Mouse (Mus musculus) forebrain, embryonic 10.5 days (tissue): ENCODE results near the gene Baz1b. TPM values are rescaled to one million over a fixed set of nuclear protein-coding genes. Genes with fewer than 3 reads are reported as not detected.
"Not testable (repeated sequence)": the region's sequence is repeated elsewhere in the genome, so short reads cannot be mapped to it uniquely, and the experiment has no call there.

Experiments used
- DNase-seq: peaks from one replicate; pipeline ENCODE4 v3.0.0-alpha.2; 2017; ENCODE audit warnings: low spot score; ENCODE audit errors: extremely low spot score
- H3K27ac ChIP-seq: fragments of 300-500 bp; sonication (generic); 2 replicates; pipeline ENCODE4 v1.5.1; 2016; ENCODE audit warnings: mild to moderate bottlenecking
- H3K27me3 ChIP-seq: fragments of 300-500 bp; sonication (generic); 2 replicates; pipeline ENCODE4 v1.6.1; 2016; ENCODE audit warnings: mild to moderate bottlenecking; ENCODE audit not compliant: poor library complexity, severe bottlenecking
- H3K36me3 ChIP-seq: fragments of 300-500 bp; sonication (generic); replicated peaks from 2 replicates; pipeline ENCODE4 v1.6.1; 2016; ENCODE audit warnings: mild to moderate bottlenecking, moderate library complexity
- H3K4me1 ChIP-seq: fragments of 300-500 bp; sonication (generic); 2 replicates; pipeline ENCODE4 v1.6.1; 2016
- H3K4me3 ChIP-seq: fragments of 300-500 bp; sonication (generic); 2 replicates; pipeline ENCODE4 v1.5.1; 2016; ENCODE audit warnings: mild to moderate bottlenecking, moderate library complexity
- H3K9me3 ChIP-seq: fragments of 300-500 bp; sonication (generic); 2 replicates; pipeline ENCODE4 v1.6.1; 2016; ENCODE audit warnings: mild to moderate bottlenecking, moderate library complexity
- WGBS: fragments of 180-500 bp; shearing (Covaris S2); methylation state at CpG from one replicate; pipeline ENCODE4 v1.1.7; 2016; 5-methylcytosine and 5-hydroxymethylcytosine counted together
- polyA plus RNA-seq: library from polyadenylated mRNA; unstranded; fragments of >200 nt; fragmentation: Nextera tagmentation; extraction: Ambion mirVana; gene quantifications from 2 replicates; pipeline ENCODE4 v1.2.1, GENCODE M21; 2016

Gene Baz1b
- polyA plus RNA-seq, 1 experiment from 2014 or later = 59.1 TPM

DNA sequence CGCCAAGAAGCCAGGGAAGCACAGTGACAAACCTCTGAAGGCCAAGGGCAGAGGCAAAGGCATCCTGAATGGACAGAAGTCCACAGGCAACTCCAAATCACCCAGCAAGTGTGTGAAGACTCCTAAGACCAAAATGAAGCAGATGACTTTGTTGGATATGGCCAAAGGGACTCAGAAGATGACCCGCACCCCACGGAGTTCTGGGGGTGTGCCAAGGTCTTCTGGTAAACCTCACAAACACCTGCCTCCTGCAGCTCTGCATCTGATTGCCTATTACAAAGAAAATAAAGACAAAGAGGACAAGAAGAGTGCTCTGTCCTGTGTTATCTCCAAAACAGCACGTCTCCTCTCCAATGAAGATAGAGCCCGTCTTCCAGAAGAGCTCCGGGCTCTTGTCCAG is 29.8 kb downstream of the Baz1b start:
- DNase-seq = no peak
- 95% methylated on average over 6 of the region's 6 CpGs for WGBS
- no peaks in the 10 kb centered on the region for H3K9me3 ChIP-seq
- no peaks in the 10 kb centered on the region for H3K4me1 ChIP-seq
- H3K27ac ChIP-seq = no peak overlapping the region
- no peak overlapping the region for H3K4me3 ChIP-seq
- peaks cover 100% of the 10 kb centered on the region for H3K36me3 ChIP-seq
- H3K27me3 ChIP-seq = no peaks in the 10 kb centered on the region

DNA sequence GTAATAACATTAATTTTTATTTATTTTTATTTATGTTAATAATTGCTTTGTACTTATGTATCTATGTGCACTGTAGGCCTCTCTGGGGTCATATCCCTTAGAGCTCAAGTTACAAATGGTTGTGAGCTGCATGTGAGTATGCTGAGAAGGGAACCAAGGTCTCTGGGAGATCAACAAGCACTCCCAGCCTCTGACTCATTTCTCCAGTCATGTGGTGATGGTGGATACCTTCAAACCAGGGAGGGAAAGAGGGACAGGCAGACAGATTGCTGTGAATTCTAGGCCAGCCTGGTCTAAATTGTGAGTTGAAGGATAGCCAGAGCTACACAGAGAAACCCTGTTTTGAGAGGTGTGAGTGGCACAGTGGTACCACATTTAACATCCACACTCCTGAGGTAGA is 33.9 kb downstream of the Baz1b start:
- H3K36me3 ChIP-seq = peaks cover 100% of the 10 kb centered on the region
- DNase-seq = no peak
- H3K27ac ChIP-seq = no peak overlapping the region
- H3K27me3 ChIP-seq = no peaks in the 10 kb centered on the region
- H3K9me3 ChIP-seq = no peaks in the 10 kb centered on the region
- H3K4me3 ChIP-seq = no peak overlapping the region
- no peaks in the 10 kb centered on the region for H3K4me1 ChIP-seq

DNA sequence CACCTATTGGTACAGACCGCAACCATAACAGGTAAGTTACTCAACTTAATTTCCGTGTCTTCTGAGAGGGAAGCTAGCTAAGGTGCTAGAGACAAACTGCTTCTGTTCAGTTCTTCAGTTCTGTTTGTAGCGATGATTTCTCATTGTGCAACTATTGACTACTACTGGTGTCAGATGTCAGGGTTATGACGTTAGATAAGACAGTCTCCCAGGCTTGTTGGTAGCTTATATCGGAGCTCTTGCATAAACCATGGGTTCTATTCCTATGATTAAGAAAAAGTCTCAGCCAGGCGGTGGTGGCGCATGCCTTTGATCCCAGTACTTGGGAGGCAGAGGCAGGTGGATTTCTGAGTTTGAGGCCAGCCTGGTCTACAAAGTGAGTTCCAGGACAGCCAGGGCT is 35.0 kb downstream of the Baz1b start:
- H3K27ac ChIP-seq = no peak overlapping the region
- no peaks in the 10 kb centered on the region for H3K9me3 ChIP-seq
- WGBS = 96% methylated on average over 7 of the region's 7 CpGs
- H3K4me3 ChIP-seq = no peak overlapping the region
- H3K36me3 ChIP-seq = peaks cover 100% of the 10 kb centered on the region
- H3K27me3 ChIP-seq = no peaks in the 10 kb centered on the region
- DNase-seq = no peak
- no peaks in the 10 kb centered on the region for H3K4me1 ChIP-seq

DNA sequence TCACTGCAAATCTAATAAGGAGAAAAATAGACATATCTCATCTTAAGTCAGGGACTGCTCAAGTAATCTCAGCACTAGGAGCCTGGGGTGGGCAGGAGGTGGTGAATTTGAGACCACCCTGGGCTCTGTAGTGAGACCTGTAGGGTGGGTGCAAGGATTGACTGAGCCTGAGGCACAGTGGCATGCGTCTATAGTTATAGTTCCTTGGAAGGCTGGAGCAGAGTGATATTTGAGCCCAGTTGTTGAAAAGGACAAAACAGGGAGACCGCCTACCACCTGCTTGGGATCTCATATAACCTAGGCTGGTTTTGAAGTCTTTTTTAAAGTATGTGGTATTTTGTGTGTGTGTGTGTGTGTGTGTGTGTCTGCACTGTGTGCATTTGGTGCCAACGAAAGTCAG is 37.1 kb downstream of the Baz1b start:
- no peak for DNase-seq
- Histone ChIP-seq H3K27me3 (no peaks in the 10 kb centered on the region), H3K36me3 (peaks cover 100% of the 10 kb centered on the region), H3K27ac (no peak overlapping the region), H3K9me3 (no peaks in the 10 kb centered on the region), H3K4me3 (no peak overlapping the region), H3K4me1 (no peaks in the 10 kb centered on the region)
- WGBS = 91% methylated on average over 3 of the region's 3 CpGs

DNA sequence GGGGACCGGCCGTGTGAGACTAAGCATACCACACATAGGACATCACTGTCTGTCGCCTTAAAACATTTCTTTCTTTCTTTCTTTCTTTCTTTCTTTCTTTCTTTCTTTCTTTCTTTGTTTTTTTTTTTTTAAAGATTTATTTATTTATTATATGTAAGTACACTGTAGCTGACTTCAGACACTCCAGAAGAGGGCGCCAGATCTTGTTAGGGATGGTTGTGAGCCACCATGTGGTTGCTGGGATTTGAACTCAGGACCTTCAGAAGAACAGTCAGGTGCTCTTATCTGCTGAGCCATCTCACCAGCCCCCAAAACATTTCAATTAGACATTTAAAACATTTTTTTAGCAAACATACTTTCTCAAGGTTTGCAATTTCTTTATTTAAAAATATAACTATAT is 38.8 kb downstream of the Baz1b start:
- 94% methylated on average over 4 of the region's 4 CpGs for WGBS
- peaks cover 99% of the 10 kb centered on the region for H3K36me3 ChIP-seq
- H3K4me1 ChIP-seq, DNase-seq, H3K9me3 ChIP-seq, H3K27ac ChIP-seq, H3K27me3 ChIP-seq, H3K4me3 ChIP-seq: not testable (repeated sequence)

DNA sequence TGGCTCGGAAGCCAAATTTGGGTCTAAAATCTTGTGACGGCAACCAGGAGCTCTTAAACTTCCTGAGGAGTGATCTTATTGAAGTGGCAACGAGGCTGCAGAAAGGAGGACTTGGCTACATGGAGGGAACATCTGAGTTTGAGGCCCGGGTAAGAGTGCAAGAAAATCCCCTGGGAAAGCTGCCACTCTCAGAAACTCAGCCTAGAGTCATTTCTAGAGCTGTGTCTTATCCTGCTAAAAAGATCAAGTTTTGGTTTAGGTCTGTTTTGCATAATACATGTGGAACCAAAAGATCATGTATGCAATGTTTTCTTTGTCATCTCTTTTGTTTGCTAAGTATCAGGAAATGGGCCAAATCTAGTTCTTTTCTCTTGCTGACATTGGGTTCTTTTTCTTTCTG is 43.1 kb downstream of the Baz1b start:
- Histone ChIP-seq H3K36me3 (peaks cover 98% of the 10 kb centered on the region), H3K27ac (no peak overlapping the region), H3K4me3 (no peak overlapping the region), H3K9me3 (no peaks in the 10 kb centered on the region), H3K27me3 (no peaks in the 10 kb centered on the region), H3K4me1 (no peaks in the 10 kb centered on the region)
- 95% methylated on average over 4 of the region's 4 CpGs for WGBS
- DNase-seq = no peak

DNA sequence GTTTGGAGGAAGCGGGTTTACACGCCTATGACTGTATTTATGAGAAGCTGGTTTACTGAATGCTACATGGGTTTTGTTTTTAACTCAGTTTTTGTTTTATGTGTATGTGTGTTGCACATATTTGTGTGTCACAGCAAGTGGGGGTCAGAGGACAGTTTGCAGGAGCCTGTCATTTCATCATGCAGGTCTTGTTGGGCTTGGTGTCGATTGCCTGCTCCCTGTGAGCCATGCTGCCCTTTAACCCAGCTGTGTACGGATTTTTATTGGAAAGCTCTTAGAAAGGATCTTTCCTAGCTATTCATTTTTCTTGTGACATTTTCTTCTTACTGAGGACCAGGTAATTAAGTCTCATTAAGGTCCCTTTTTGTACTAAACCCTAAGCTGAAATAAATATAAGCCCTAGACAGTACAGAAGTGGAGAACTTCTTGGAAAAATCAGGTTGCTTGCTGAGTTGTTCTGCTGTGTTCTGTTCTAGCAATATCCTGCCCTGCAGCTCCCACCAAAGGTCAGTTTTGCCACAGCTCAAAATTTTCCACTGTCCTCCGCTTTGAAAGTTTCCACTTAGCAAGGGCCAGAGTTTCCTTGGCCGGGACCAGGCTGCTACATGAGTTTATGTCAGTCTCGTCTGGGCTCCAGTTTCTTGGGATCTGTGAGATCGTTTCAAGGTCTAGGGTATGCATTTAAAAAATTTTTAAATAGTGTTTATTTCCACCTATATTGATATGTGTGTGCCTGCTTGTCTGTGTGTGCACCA is 46.3 kb downstream of the Baz1b start:
- DNase-seq = no peak
- Histone ChIP-seq H3K27ac (no peak overlapping the region), H3K9me3 (no peaks in the 10 kb centered on the region), H3K36me3 (peaks cover 98% of the 10 kb centered on the region), H3K4me3 (no peak overlapping the region), H3K4me1 (no peaks in the 10 kb centered on the region), H3K27me3 (no peaks in the 10 kb centered on the region)
- WGBS = 96% methylated on average over 8 of the region's 8 CpGs

DNA sequence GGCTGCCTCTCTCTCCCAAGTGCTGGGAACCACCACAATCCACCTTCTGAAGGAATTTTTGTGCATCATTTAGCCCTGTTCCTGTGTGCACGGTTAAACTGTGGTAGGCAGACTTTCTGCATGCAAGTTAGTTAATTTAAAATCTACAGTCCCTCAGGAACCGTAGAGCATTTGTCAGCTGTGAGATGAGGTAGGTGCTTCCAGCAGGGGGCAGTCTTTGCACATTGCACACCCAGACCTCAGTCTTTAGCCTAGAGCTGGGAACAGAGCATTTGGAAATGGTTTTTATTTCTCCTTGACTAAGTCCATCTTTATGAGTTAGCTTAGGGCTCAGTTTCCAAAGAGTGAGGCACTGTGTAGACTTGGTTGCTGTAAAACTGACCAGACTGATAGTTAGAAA is 49.5 kb downstream of the Baz1b start:
- Histone ChIP-seq H3K4me1 (no peaks in the 10 kb centered on the region), H3K36me3 (peaks cover 100% of the 10 kb centered on the region), H3K9me3 (no peaks in the 10 kb centered on the region), H3K27ac (no peak overlapping the region), H3K27me3 (no peaks in the 10 kb centered on the region), H3K4me3 (no peak overlapping the region)
- peak; percentile 53 for DNase-seq
- 68% methylated on average over 2 of the region's 2 CpGs for WGBS

DNA sequence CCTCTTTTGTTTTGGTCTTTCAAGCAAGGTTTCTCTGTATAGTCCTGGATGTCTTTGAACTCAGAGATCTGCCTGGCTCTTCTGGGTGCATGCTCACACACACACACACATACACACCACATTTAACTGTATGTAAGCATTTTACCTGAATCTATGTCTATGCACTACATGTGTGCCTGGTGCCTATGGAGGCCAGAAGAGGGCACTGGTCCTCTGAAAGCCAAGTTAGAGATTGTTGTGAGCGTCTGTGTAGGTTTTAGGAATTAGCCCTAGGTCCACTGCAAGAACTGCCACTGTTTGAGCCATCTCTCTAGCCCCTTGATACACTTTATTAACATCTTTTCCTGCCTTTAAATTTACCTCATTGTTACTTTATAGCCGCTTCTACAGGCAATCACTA is 51.8 kb downstream of the Baz1b start:
- Histone ChIP-seq H3K36me3 (peaks cover 100% of the 10 kb centered on the region), H3K27me3 (no peaks in the 10 kb centered on the region), H3K4me3 (no peak overlapping the region), H3K4me1 (no peaks in the 10 kb centered on the region), H3K9me3 (no peaks in the 10 kb centered on the region), H3K27ac (no peak overlapping the region)
- 89% methylated on average over 2 of the region's 2 CpGs for WGBS
- no peak for DNase-seq

DNA sequence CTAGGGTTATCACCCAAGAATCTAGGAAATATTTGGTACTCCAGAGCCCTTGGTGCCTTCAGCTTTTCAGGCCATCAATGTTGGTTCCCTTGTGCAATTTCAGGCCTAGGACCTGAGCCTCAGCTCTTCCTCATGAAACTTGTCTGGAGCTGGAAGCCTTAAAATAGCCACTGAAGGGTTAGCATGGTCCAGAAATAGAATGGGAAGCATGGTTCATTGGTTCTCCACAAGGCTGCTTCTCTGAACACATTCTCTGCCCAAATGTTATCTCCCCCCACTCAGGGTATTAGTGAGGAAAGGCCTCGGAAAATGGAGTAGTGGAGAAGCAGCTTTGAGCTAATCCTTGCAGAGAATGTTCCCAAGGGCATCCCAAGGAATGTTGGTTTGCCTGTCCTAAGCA is 54.4 kb downstream of the Baz1b start:
- Histone ChIP-seq H3K27me3 (no peaks in the 10 kb centered on the region), H3K4me1 (peaks cover 5% of the 10 kb centered on the region; the same call in 1 of the 2 replicates), H3K4me3 (no peak overlapping the region), H3K36me3 (peaks cover 100% of the 10 kb centered on the region), H3K27ac (no peak overlapping the region), H3K9me3 (no peaks in the 10 kb centered on the region)
- 85% methylated on average over 1 of the region's 1 CpGs for WGBS
- no peak for DNase-seq

DNA sequence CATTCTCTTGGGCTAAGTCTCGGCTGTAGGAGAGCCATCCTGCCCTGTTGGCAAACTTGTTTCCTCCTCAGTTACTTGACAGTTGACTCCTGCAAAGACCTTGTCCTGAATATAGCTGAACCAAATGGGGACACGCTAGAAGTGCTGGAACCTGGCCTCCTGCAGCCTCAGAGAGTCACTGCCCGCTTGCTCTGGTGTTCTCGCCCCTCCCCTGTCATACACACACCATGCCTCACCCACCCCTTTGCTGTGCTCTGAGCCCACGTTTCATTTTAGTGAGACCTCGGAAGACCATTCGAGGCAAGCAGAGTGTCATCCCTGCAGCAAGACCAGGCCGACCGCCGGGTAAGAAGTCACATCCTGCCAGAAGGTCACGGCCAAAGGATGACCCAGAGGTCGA is 55.1 kb downstream of the Baz1b start:
- no peak overlapping the region for H3K4me3 ChIP-seq
- H3K27me3 ChIP-seq = no peaks in the 10 kb centered on the region
- 83% methylated on average over 12 of the region's 12 CpGs for WGBS
- no peak for DNase-seq
- peaks cover 100% of the 10 kb centered on the region for H3K36me3 ChIP-seq
- no peak overlapping the region for H3K27ac ChIP-seq
- no peaks in the 10 kb centered on the region for H3K9me3 ChIP-seq
- H3K4me1 ChIP-seq = peaks cover 12% of the 10 kb centered on the region; the same call in 1 of the 2 replicates

DNA sequence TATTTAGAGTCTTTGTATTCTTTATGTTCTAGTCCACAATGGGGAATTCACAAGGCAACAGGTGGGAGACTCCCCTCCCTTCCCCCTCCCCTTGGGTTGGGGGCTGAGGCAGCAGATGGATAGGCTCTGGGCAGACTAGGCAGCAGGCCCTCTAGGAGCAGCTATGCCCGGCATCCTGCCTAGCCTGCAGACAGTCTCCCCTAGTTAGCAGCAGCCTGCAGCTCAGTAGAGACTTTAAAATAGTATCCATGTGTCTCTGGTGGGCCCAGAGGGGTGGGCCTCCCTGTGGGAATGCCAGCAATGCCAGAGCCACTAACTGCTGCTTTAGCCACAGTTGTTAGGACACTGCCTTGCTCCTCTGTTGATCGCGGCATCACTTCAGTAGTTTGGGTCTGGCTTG is 55.5 kb downstream of the Baz1b start:
- H3K36me3 ChIP-seq = peaks cover 99% of the 10 kb centered on the region
- H3K4me3 ChIP-seq = no peak overlapping the region
- 91% methylated on average over 3 of the region's 3 CpGs for WGBS

DNA sequence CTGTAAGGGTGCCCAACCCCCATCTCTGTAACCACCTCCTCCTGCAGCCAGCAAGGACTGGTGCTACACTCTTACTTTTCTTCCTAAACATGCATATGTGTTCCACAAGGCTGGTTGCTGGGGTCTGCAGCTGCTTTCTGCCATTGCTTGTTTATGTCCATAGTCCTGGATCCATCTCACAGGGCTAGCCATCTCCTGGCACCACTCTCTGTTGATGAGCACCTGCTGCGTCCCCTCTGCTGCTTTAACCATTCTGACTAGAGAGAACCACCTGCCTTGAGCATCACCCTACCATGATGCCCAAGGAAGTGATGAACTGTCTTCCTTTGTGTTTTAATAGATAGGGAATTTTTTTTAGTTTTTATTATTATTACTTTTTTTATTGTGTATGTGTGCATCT is 56.1 kb downstream of the Baz1b start:
- Histone ChIP-seq H3K9me3 (no peaks in the 10 kb centered on the region), H3K4me1 (peaks cover 22% of the 10 kb centered on the region), H3K36me3 (peaks cover 94% of the 10 kb centered on the region), H3K27me3 (no peaks in the 10 kb centered on the region), H3K27ac (no peak overlapping the region), H3K4me3 (no peak overlapping the region)
- WGBS = 92% methylated on average over 1 of the region's 1 CpGs
- no peak for DNase-seq

More for the DNA sequence above, 55.5 kb downstream of the Baz1b start:
- no peaks in the 10 kb centered on the region for H3K9me3 ChIP-seq
- no peak overlapping the region for H3K27ac ChIP-seq
- peaks cover 16% of the 10 kb centered on the region; the same call in 1 of the 2 replicates for H3K4me1 ChIP-seq
- no peaks in the 10 kb centered on the region for H3K27me3 ChIP-seq
- DNase-seq = no peak

DNA sequence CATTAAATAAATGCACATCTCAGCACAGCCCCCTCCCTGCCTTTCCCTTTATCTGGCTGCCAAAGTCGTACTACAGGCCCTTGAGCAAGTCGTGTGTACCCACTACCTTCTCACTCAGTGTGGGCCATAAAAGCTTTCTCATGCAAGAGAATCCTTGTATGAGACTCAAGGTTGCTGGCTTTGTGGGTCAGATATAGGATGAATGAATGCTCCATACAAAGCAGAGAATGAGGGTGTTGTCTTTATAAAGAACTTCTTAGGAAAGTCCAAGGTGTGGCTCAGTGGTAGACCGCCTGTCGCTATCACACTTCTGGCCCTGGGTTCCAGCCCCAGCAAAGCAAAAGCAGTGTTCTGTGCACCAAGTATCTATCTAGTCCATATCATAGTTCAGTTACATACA is 59.5 kb downstream of the Baz1b start:
- 74% methylated on average over 4 of the region's 4 CpGs for WGBS

More for the DNA sequence above, 59.5 kb downstream of the Baz1b start:
- no peak overlapping the region for H3K27ac ChIP-seq
- peaks cover 27% of the 10 kb centered on the region for H3K27me3 ChIP-seq
- H3K36me3 ChIP-seq = peaks cover 69% of the 10 kb centered on the region
- H3K4me1 ChIP-seq = peaks cover 56% of the 10 kb centered on the region
- no peak overlapping the region for H3K4me3 ChIP-seq
- H3K9me3 ChIP-seq = no peaks in the 10 kb centered on the region
- no peak for DNase-seq
